Mouse (Mus musculus) heart, adult 10 weeks (tissue): ENCODE results near the gene Fam205c. TPM values are rescaled to one million over a fixed set of nuclear protein-coding genes. Genes with fewer than 3 reads are reported as not detected.

Experiments used
- polyA plus RNA-seq: library from polyadenylated mRNA; stranded (reverse); fragments of 350-450 nt; fragmentation: Illumina TruSeq; extraction: RNeasy Lipid Tissue Mini Kit (QIAGEN cat#74804); gene quantifications from one replicate; pipeline ENCODE4 v1.2.3, GENCODE M21; 2014; ENCODE audit warnings: low read depth, low replicate concordance

Fam205c gene
- 0.81 TPM for polyA plus RNA-seq

GRCm38 (mm10) chr4:42874134-42874533, at the start of gene Fam205c:
Gene Fam205c, minus strand, starts transcription at chr4:42874234.

DNA sequence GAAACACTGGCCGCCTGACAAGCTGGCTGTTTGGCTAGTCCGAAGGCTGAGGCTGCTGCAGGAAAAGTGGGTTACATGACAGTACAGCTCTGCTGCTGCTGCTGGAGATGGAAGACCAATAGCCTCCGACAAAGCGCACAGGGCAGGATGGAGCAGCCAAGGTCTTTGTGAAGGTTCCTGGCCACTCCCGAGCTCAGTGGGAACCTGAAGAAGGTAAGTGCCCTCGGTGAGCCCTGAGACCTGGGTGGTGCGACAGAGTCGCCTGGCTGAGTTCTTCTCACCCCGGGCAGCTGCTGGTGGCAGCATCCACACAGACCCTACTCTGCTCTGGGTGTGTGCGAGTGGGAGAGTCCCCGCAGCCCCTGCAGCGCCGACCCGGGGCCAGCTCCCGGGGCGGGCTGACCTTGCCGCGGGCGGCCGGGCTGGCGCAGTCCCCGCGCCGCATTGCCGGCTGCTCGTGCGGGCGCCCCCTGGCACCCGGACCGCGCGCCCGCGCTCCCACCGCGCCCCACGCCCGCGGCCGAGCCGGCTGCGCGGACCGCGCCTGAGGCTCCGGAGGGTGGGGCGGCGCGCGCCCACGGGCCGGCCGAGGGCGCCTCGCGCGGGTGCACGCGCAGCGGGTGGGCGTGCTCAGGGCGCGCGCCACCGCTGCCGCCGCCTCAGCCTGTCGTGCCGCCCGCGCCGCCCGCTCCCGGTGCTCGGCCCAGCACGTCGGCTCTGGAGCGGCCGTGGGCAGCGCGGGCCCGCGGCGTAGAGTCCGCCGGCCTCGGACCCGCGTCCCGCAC, 42.8 kb upstream of the Fam205c start, which contains the start of gene Phf24:
Gene Phf24 (plus strand): TSS at position 44 of the 785 bp plus-strand sequence.

DNA sequence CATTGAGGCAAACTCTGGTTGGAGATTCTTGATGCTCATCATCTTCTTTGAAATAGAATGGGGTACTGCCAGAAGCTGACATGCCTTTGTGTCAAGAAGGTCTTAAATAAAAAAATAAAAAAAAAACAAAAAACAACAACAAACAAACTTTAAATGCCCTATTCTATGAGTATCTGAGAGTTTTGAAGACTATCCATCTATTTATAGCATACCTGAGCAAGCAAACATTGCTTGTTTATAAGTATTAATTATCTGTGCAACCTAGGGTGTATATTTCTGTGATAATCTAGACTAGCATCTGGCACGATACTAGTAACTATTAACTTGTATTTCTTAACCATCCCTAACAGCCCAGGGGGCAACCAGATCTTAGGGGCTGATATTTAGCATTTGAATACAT, 17.4 kb downstream of the Fam205c start, which contains the start of gene Gm12394:
Gene Gm12394 (minus strand): TSS at position 101 of the 400 bp plus-strand sequence.

DNA sequence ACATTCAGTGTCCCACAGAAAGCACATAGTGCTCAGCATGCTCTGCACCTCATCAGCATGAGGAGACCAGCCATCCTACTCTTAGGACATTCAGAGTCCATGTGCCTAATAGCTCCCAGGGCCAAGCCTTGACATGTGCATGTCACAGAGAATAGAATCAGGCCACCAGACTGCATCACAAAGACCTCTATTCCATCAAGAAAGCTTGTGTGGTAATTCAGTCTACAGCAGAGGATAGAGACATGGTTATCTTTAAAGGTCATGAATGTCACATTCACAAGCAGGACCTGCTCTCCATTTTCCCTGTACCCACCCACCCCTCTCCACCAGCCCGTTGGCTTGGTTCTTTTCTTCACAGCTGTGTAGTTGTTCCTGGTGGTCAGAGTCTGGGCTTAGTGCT, 20.2 kb downstream of the Fam205c start, which contains the start of gene Fam205a1:
Gene Fam205a1 (minus strand): TSS at position 101 of the 400 bp plus-strand sequence.

Other genes starting within 250 kb of the Fam205c start
- gene Gm2564, start 244.5 kb downstream of the Fam205c start, polyA plus RNA-seq = 5.7 TPM
- not detected for gene Ccl27b, start 219.0 kb downstream of the Fam205c start, polyA plus RNA-seq
- not detected for gene Il11ra2, start 212.3 kb downstream of the Fam205c start, polyA plus RNA-seq
- gene 4930578G10Rik, start 138.7 kb downstream of the Fam205c start, polyA plus RNA-seq = not detected
- gene Ccl19, start 117.7 kb downstream of the Fam205c start, polyA plus RNA-seq = 4.0 TPM
- gene Ccl21a, start 100.2 kb downstream of the Fam205c start, polyA plus RNA-seq = 53.5 TPM
- gene Fam205a1, start 20.3 kb downstream of the Fam205c start, polyA plus RNA-seq = not detected
- 0.21 TPM for gene Gm12394, start 17.5 kb downstream of the Fam205c start, polyA plus RNA-seq
- gene Phf24, start 42.4 kb upstream of the Fam205c start, polyA plus RNA-seq = 1.8 TPM
- 87.1 TPM for gene Dnajb5, start 75.6 kb upstream of the Fam205c start, polyA plus RNA-seq
- gene 1700022I11Rik, start 95.4 kb upstream of the Fam205c start, polyA plus RNA-seq = not detected
- gene Vcp, start 126.3 kb upstream of the Fam205c start, polyA plus RNA-seq = 315 TPM
- 2.6 TPM for gene Fancg, start 136.3 kb upstream of the Fam205c start, polyA plus RNA-seq
- gene Pigo, start 151.6 kb upstream of the Fam205c start, polyA plus RNA-seq = 16.0 TPM
- 111 TPM for gene Stoml2, start 157.5 kb upstream of the Fam205c start, polyA plus RNA-seq
- 28.0 TPM for gene Fam214b, start 172.0 kb upstream of the Fam205c start, polyA plus RNA-seq
- 14.5 TPM for gene Unc13b, start 184.7 kb upstream of the Fam205c start, polyA plus RNA-seq